Mouse (Mus musculus) T-cell, adult 2 months (primary cell): Measurements from ENCODE around the gene Spem2.
"Not testable (repeated sequence)": the region's sequence is repeated elsewhere in the genome, so short reads cannot be mapped to it uniquely, and the experiment has no call there.

ENCODE experiments used
- DNase-seq: peaks from one replicate; pipeline ENCODE4 v3.0.0; 2022; ENCODE audit warnings: low spot score

The Spem2 gene

GRCm38 (mm10) chr11:69818365-69818764, at the start of gene Spem2:
Spem2 (minus strand) TSS chr11:69818465.
- DNase-seq, result no peak

GRCm38 (mm10) chr11:69867335-69867734, 49.1 kb upstream of the Spem2 start:
- DNase-seq, result no peak

DNA sequence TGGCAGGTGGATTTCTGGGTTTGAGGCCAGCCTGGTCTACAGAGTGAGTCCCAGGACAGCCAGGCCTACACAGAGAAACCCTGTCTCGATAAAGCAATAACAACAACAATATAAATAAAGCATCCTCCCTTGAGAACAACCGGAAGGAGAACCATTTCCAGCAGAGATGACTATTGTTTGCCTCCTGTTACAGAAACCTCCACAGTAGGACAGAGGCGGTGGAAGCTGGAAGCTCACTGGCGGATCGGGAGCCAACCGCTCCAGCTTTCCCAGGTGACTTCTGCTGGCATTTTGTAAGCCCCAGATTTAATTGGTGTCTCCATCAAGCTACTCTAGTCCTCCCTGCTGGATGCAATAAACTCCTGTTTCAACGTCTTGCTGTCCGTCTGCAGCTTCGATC, 47.3 kb upstream of the Spem2 start:
- DNase-seq, result no peak

DNA sequence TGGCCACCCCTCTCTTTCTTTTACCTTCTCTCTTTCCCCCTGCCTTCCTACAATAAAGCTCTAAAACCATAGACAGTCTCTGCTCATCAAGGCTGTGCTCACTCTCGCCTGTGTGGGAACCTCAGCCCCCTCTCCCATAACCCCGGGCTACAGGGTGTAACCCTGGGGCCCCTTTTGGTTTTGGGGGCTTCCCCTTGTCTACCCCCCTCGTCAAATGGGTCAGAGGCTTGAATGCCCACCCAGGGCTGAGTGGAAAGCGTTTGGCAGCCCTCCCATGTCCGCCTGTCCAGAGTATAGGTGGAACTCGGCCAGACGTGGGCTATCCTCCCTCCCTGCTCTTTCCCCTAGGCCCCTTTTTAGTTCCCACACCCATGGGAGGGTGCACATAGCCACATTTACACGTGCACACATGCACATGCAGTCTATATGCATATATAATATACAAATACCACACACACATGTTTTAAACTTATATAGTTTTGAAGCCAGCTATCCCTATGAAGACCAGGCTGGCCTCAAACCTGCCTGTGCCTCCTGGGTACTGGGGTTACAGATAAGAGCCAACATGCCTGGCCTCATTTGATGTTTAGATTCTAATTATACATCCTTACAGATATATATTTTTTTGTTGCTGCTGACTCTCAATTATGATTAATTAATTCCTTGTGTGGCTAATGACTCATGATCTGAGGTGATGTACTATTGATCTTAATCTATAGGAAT, 46.0 kb upstream of the Spem2 start:
- no peak for DNase-seq

DNA sequence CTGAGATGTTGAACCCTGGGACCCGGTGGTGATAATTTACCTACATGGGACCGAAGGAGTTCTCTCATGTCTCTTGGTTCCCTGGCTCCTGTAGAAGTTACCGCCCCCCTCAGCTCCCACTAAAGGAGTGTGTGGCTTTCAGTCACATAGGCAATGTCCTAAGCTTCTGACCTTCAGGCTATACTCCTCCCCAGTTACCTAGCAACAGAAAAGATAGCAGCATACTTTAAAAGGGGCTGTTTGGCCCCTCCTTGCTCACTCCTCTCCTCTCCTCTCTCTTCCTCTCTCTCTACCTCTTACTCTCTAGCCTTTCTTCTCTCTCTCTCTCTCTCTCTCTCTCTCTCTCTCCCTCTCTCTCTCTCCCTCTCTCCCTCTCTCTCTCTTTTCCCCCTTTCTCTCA, 45.5 kb upstream of the Spem2 start:
- not testable (repeated sequence) for DNase-seq

DNA sequence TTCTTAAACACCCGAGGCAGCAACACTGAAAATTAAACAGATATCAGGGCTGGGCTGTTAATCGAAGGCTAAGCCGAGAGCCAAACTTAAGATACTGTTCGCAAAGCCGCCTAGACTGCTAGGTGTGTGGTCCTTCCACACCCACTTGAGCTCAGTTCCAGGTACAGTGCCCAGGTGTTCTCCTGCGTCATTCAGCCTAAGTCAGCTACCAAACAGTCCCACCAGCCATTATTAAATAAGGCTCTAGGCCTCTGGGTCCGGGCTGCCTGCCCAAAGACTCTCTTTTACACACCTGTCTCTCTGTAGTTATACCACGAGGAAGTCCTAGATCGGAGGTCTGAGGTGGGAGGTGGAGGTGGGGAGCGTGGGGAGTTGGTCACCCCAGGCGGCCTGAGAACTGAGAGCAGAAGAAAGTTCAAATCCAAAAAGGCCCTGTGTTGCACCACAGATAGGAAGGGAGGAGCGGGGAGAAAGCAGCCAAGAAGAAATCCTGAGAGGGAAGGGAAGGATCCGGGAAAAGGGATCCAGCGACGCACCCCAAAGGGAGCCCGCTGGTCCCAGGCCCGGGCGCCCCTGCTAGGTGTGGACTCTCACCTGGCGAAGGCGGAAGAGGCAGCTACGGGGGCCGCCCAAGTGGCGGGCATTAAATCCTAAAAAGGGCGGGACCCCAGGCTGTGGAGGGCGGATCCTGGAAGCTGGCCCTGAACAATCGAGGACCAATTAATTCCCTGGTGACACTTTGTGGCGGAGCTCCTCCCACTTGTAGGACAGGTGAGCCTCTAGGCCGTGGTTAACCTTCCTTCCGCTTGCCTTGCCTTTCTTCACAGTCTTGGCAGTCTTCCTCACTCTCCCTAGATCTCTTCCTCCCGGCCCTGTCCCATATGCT, 40.1 kb upstream of the Spem2 start, which contains the start of gene Tnk1:
TSS of gene Tnk1 (minus strand) at position 618 of the 886 bp plus-strand sequence.
- DNase-seq, result no peak

- peak; percentile 42 for DNase-seq
These were observed 37.1 kb upstream of the Spem2 start for GRCm38 (mm10) chr11:69855347-69855746.

DNA sequence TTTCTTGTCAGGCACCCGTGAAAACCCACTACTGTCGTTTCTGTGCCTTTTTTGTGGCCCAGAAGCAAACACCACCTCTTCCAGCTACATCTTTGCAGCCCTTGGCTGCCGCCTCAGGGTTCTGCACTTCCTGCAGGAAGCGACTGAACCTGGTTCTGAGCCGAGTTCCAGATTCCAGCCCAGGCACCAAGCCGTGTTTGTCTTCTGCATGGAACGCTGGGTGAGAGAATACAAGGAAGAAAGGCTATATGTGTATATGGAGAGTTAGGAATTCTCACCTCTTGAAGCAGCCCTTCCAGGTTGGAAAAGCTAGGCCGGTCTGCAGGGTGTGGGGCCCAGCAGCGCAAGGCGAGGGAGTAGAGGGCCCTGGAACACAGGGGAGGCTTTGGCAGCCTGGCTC, 36.4 kb upstream of the Spem2 start:
- DNase-seq, result no peak

- DNase-seq, result no peak
These were observed 35.7 kb upstream of the Spem2 start for GRCm38 (mm10) chr11:69853994-69854393.

GRCm38 (mm10) chr11:69850754-69851153, 32.5 kb upstream of the Spem2 start:
- no peak for DNase-seq

- no peak for DNase-seq
These were observed 31.6 kb upstream of the Spem2 start for GRCm38 (mm10) chr11:69849884-69850283.

DNA sequence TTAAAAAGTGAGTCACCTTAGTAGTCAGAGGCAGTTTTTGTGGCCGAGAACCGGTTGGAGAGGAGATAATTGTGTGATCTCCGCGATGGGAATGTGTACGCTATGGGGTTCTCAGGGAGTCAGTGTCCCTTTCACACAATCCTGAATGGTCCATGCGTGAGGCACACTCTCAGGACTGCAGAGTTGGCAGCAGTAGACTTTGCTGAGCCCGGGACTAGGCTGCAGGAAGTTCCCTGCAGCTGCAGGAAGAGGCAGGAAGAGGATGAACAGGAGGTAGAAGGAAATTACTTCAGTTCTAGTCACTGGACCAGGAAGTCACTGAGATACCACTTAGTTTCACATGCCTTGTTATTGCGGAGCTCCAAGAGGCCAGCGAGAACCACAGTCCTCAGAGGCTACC, 30.9 kb upstream of the Spem2 start:
- DNase-seq, result no peak

- DNase-seq, result no peak
These were observed 29.8 kb upstream of the Spem2 start for GRCm38 (mm10) chr11:69848021-69848420.

DNA sequence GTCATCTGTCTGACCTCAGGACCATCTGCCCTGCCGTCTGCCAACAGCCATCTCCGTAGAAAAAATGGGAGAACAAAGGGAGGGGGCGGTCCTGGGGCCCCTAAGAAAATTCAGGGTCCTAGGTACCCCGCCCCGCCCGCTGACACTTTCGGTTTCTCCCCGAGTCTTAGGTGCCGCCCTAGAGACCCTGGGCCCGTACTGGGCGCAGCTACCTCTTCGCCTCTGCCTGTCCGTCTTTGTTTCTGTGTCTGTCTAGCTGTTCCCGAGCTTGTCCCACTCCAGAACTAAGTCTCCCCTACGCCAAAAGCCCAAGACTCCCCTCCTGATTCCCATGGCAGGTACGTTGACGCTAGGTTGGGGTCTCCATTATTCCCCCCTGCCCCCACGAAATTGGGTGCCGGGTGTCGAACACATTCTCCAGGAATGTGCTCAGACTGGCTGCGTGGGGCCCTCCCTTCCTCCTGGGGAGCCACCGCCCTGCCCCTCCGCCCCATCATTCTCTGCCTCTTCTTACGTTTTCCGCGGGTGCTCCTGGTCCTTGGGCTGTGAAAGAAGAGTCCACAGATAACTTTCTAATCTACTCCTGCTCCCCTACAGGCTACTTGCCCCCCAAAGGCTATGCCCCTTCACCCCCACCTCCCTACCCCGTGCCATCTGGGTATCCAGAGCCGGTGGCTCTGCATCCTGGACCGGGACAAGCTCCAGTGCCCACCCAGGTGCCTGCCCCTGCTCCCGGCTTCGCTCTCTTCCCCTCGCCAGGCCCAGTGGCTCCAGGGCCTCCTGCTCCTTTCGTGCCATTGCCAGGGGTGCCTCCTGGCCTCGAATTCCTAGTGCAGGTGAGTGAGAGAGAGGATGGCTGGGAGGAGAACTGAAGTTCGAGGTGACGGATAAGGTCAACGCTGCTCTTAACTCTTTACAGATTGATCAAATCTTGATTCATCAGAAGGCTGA, 28.7 kb upstream of the Spem2 start:
- DNase-seq, result no peak

GRCm38 (mm10) chr11:69846198-69846680, 28.0 kb upstream of the Spem2 start, which contains the start of gene Plscr3:
Plscr3 (plus strand) TSS chr11:69846376.
- peak; percentile 80 for DNase-seq

- no peak for DNase-seq
These were observed 20.4 kb upstream of the Spem2 start for GRCm38 (mm10) chr11:69838714-69839104.

DNA sequence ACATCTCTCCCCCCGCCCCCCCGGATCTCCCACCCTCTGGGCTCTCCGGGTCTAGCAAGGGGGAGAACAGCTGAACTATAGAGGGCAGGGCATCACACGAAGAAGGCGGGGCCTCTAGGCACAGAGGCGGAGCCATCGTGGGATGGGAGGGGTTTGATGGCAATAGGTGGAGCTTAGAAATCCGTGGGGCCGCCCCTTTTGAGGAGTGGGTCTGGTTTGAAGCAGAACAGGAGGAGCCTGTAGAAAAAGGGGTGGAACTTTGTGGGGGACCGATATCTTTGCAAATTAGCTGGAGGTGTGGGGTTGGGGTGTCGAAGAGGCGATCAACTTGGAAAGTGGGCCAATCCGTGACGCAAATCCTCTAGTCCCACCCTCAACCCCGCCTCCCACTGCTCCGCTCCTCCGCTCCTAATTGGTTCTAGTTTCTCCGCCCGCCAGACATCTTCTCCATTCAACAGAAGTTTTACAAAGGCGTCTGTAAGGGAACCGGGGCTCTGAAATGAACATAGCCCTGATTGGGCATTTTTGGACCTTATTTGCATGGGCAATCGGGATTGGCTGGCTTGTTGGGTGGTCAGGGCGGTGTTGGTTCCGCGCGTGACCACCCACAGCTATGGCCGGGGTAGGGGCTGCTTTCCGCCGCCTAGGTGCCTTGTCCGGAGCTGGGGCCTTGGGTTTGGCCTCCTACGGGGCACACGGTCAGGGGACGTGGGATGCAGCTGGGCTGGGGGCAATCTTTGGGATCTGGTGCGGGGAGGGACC, 19.9 kb upstream of the Spem2 start, which contains the start of gene Tmem256:
TSS of gene Tmem256 (plus strand) at position 563 of the 762 bp plus-strand sequence.
- DNase-seq, result peak; percentile 91

GRCm38 (mm10) chr11:69837604-69837951, 19.3 kb upstream of the Spem2 start, which contains the start of gene Nlgn2:
Nlgn2 (minus strand) TSS chr11:69837784.
- DNase-seq, result no peak

DNA sequence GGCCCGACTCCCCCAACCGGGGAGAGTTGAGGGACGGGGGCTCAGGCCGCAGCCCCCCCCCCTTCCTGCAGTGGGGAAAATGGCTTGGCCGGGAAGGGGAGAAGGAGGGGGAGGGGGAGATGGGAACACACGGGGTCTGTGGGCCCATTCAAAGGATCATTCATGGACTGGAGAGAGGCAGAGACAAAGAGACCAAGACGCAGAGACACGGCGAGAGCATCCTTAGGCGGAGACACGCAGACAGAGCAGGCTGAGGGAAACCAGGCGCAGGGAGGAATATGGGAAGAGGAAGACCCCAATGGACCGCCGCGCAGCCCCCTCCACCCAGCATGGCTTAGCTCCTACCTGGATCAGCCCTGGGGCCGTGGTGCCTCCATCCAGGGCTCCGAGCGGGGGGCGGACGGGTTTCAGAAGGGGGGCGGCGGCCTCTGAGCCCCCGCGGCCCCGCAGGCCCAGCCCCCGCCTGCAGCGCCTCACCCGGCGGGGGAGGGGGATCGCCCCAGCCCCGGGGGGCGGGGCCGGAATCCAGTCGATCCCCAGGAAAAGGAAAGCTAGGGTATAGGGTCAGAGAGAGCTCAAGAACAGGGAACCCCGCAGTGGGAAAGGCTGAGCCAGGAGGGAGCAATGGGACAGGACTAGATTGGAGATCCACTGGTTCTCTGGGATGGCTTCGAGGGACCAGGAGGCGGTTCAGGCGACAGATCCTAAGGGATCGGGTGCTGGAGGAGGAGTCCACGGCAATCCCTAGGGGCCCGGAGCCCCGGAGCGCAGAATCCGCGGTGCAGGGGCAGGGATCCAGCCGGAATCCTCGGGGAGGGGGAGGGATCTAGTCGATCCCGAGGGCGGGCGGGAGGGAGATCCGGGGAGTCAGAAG, 18.7 kb upstream of the Spem2 start:
- DNase-seq, result no peak

DNA sequence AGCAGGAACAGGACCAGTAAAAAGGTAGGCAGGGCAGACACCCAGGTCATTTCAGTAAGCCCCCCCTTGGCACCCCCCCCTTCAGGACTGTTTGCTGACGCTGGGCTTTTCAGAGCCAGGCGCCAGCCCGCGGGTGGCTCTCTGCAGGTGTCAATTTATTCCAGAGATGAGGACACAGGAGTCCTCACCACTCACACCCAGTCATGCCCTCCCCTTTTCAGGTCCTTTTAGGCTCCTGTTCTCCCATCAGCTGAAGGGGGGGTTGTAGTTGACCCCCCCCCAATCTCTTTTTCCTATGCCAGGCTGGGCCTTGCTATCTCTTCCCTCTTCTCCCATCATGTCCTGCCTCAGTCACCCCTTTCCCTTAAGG, 17.7 kb upstream of the Spem2 start:
- no peak for DNase-seq
